Mouse (Mus musculus) heart, embryonic 14.5 days (tissue): ENCODE measurements around the gene Clmn. TPM values are rescaled to one million over a fixed set of nuclear protein-coding genes. Genes with fewer than 3 reads are reported as not detected.

Experiments used
- ATAC-seq: fragments of 200-750 bp; cut with Nextera tagmentation; 2 replicates; pipeline ENCODE4 v1.8.0; 2017; ENCODE audit warnings: low read depth, moderate TSS enrichment; ENCODE audit not compliant: insufficient number of reproducible peaks, insufficient read depth, low FRiP score
- H3K27ac ChIP-seq, 2 experiments: fragments of 200-500 bp in 1 of 2; fragments of 300-500 bp in 1 of 2; sonication (generic) in 1 of 2; replicated peaks in 1 of 2; 2 replicates each; pipeline ENCODE4 v1.5.1; 2012 to 2014; ENCODE audit warnings: low read depth in 2 of 2, low read length in 2 of 2, control low read depth in 1 of 2, mild to moderate bottlenecking in 1 of 2, mixed read lengths in 1 of 2; ENCODE audit not compliant: control insufficient read depth in 1 of 2, insufficient read depth in 1 of 2
- H3K27me3 ChIP-seq: fragments of 300-500 bp; sonication (generic); 2 replicates; pipeline ENCODE4 v1.6.1; 2014; ENCODE audit warnings: mild to moderate bottlenecking, low read length, control low read depth; ENCODE audit not compliant: control insufficient read depth, insufficient read depth
- H3K36me3 ChIP-seq: fragments of 300-500 bp; sonication (generic); 2 replicates; pipeline ENCODE4 v1.6.1; 2014; ENCODE audit warnings: mild to moderate bottlenecking, control low read depth, low read length, mixed read lengths; ENCODE audit not compliant: control insufficient read depth, insufficient read depth
- H3K4me1 ChIP-seq, 2 experiments: fragments of 200-500 bp in 1 of 2; fragments of 300-500 bp in 1 of 2; sonication (generic) in 1 of 2; 2 replicates each; pipeline ENCODE4 v1.6.1; 2012 to 2014; ENCODE audit warnings: low read length in 2 of 2, control low read depth in 1 of 2, mixed read lengths in 1 of 2; ENCODE audit not compliant: control insufficient read depth in 2 of 2, insufficient read depth in 2 of 2
- H3K4me2 ChIP-seq: fragments of 300-500 bp; sonication (generic); 2 replicates; pipeline ENCODE4 v1.6.1; 2014; ENCODE audit warnings: mild to moderate bottlenecking, low read length
- H3K4me3 ChIP-seq, 2 experiments: fragments of 200-500 bp in 1 of 2; fragments of 300-500 bp in 1 of 2; sonication (generic) in 1 of 2; 2 replicates each; pipeline ENCODE4 v1.5.1; 2012 to 2014; ENCODE audit warnings: low read length in 2 of 2, mild to moderate bottlenecking in 2 of 2, control low read depth in 1 of 2, low read depth in 1 of 2, moderate library complexity in 1 of 2; ENCODE audit not compliant: control insufficient read depth in 1 of 2, insufficient read depth in 1 of 2
- H3K9ac ChIP-seq: fragments of 300-500 bp; sonication (generic); 2 replicates; pipeline ENCODE4 v1.6.1; 2014; ENCODE audit warnings: mild to moderate bottlenecking, low read length
- H3K9me3 ChIP-seq: fragments of 300-500 bp; sonication (generic); 2 replicates; pipeline ENCODE4 v1.6.1; 2016; ENCODE audit warnings: low read length, control low read depth; ENCODE audit not compliant: control insufficient read depth
- WGBS: fragments of 180-500 bp; shearing (Covaris S2); extraction: QIAGEN DNeasy Blood & Tissue Kit; methylation state at CpG from one replicate; pipeline ENCODE4 v1.1.7; 2014; 5-methylcytosine and 5-hydroxymethylcytosine counted together
- polyA plus RNA-seq: library from polyadenylated mRNA; unstranded; fragments of >200 nt; fragmentation: Nextera tagmentation; extraction: Ambion mirVana; gene quantifications from 2 replicates; pipeline ENCODE4 v1.2.1, GENCODE M21; 2014

Gene Clmn
- polyA plus RNA-seq, 1 experiment from 2014 or later: 0.49 TPM

DNA sequence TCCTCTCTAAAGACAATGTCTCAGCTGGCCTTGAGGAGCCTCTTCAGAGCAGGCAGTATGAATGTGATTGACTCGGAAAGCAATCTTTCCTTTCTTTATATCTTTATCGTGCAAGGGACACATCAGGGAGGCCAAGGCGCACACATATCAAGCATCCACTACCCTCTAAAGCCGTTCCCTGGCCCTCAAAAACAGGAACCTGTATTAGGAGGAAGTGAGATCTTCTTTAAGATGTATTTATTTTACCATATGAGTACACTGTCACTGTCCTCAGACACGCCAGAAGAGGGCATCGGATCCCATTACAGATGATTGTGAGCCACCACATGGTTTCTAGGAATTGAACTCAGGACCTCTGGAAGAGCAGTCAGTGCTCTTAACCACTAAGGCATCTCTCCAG is 122.6 kb downstream of the Clmn start:
- Histone ChIP-seq H3K27me3 (no peaks in the 10 kb centered on the region), H3K4me3 (no peak overlapping the region), H3K9ac (no peak overlapping the region), H3K9me3 (no peaks in the 10 kb centered on the region), H3K27ac (no peak overlapping the region), H3K4me1 (peaks cover 8 to 45% of the 10 kb centered on the region in 2 experiments), H3K4me2 (no peak overlapping the region), H3K36me3 (peaks cover 10% of the 10 kb centered on the region)
- WGBS: 76% methylated on average over 6 of the region's 6 CpGs
- no peak for ATAC-seq

DNA sequence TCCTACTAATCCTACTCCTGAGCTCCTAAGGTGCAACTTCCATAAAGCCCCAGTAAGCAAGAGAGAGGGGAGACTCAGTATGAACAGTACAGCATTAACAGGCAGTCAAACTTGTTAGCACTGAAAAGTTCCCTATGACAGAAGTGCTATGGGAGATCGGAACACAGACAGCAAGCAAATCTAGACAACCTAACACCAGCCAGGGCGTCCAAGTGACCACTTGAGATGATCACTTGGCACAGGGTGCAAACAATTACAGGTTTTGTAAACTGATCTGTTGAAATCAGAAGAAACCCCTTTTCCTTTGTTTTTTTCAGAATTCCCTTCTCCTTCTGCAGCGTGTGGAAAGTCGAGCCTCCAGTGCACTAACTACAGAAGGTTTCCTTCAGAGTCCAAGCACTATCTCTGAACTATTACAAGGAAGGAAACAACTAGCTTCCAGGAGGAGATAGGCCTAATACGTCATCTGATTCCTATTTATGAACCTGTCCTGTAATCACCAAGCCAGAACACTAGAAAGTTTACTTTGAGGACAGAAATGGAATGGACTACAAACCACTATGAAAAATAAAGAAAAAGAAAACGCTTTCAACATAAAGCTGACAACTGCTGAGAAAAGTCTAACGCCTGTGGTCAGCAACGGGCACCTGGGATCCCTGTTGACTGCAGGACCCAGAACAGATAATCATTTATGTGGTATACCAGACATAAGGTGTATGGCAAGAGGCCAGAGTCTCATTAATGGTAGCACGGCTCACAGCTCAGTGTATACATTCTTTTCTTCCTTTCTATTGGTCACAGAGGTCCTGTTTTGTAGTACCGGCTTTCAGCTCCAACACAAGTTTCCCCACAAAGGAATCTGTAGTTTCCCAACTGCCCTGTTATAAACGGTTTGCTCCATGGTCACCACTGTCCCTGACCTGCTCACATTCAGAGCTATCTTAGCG is 123.8 kb downstream of the Clmn start:
- no peak overlapping the region for H3K4me3 ChIP-seq
- H3K36me3 ChIP-seq: peaks cover 11% of the 10 kb centered on the region
- peaks cover 7 to 37% of the 10 kb centered on the region in 2 experiments for H3K4me1 ChIP-seq
- ATAC-seq: no peak
- H3K9me3 ChIP-seq: no peaks in the 10 kb centered on the region
- H3K27ac ChIP-seq: peak overlapping the region; percentile 47 to 62
- 35% methylated on average over 12 of the region's 12 CpGs for WGBS
- H3K9ac ChIP-seq: no peak overlapping the region
- H3K4me2 ChIP-seq: peak overlapping the region; percentile 11
- no peaks in the 10 kb centered on the region for H3K27me3 ChIP-seq

DNA sequence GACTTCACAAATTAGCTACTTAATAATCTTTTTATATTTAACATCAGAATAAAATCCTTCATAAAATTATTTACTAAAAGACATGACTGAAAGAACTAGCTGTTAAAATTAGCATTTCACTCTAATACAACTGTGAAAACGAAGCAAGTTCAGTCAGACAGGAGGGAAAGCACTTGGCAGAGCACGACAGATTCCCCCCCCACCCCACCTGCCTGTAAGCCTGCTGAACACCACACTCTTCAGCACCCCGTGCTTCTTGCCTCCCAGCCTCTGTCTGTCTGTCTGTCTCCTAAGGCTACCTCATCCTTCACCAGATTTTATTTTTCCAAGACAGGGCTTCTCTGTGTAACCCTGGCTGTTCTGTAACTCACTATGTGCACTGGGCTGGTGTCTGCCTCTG is 125.9 kb downstream of the Clmn start:
- Histone ChIP-seq H3K9ac (no peak overlapping the region), H3K36me3 (peaks cover 14% of the 10 kb centered on the region), H3K9me3 (no peaks in the 10 kb centered on the region), H3K27ac (no peak overlapping the region), H3K27me3 (no peaks in the 10 kb centered on the region), H3K4me2 (no peak overlapping the region), H3K4me1 (peaks cover 10 to 48% of the 10 kb centered on the region in 2 experiments), H3K4me3 (no peak overlapping the region)
- 41% methylated on average over 3 of the region's 3 CpGs for WGBS
- ATAC-seq: no peak

DNA sequence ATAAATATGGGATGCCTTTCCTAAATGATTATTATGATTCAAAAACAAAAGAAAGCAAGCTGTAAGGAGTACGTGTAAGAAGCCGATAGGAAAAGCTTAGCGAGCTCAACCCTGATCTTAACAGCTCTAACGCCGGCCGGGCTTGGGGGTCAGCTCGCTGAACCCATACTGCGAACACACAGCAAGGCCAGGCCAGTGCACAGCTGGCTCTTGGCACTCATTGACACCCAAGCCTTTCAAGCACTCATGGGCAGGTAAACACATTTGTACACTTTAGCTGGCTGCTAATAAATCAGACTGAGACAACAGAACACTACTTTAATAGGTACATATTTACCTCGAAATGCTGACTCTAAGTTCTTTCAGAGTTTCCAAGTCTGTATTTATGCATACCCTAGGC is 126.4 kb downstream of the Clmn start:
- Histone ChIP-seq H3K36me3 (peaks cover 14% of the 10 kb centered on the region), H3K4me3 (no peak overlapping the region), H3K27ac (no peak overlapping the region), H3K27me3 (no peaks in the 10 kb centered on the region), H3K9ac (no peak overlapping the region), H3K4me1 (peaks cover 10 to 46% of the 10 kb centered on the region in 2 experiments), H3K9me3 (no peaks in the 10 kb centered on the region), H3K4me2 (no peak overlapping the region)
- WGBS: 91% methylated on average over 9 of the region's 9 CpGs
- no peak for ATAC-seq

DNA sequence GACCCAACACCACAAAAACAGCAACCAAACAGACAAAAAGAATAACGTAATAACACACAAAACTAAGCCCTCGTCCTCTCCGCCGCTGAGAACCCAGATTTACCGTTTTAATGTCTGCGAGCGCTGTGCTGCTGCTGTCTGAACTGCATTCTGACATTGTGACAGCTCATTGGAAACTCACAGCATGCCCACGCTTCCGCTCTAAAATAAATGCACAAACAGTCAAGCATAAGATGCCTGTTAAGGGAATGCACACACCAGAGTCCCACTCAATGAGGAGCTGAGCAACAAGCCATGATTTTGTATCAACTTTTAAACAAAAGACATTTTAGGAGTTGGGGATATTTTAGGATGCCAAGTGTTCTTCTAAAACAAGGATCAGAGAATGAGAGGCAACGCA is 127.2 kb downstream of the Clmn start:
- Histone ChIP-seq H3K4me3 (no peak overlapping the region), H3K4me1 (peaks cover 8 to 45% of the 10 kb centered on the region in 2 experiments), H3K27me3 (no peaks in the 10 kb centered on the region), H3K9me3 (no peaks in the 10 kb centered on the region), H3K27ac (no peak overlapping the region), H3K4me2 (no peak overlapping the region), H3K9ac (no peak overlapping the region), H3K36me3 (peaks cover 18% of the 10 kb centered on the region)
- 92% methylated on average over 10 of the region's 10 CpGs for WGBS
- no peak for ATAC-seq

DNA sequence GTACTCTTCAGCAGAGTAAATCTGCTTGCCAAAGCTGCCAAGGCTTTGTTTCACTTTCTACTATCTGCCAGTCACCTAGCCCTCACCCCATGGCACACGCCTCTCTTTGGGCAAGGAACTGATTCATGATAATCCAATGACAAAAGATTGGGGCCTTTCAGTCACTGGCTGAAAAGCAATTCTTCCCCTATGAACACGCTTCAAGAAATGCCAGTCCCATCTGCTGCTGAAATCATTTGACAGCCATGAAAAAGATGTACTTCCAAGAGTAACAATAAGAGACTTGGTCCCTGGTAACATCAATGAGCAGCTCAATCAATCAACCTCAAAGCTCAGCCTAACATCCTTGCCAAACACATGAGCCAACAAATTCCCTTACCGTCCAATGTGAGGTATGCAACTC is 128.9 kb downstream of the Clmn start:
- Histone ChIP-seq H3K4me2 (no peak overlapping the region), H3K9ac (no peak overlapping the region), H3K4me1 (peaks cover 6 to 32% of the 10 kb centered on the region in 2 experiments; a peak in 3 of 4 replicates), H3K9me3 (no peaks in the 10 kb centered on the region), H3K27ac (no peak overlapping the region), H3K27me3 (no peaks in the 10 kb centered on the region), H3K4me3 (no peak overlapping the region), H3K36me3 (peaks cover 33% of the 10 kb centered on the region)
- ATAC-seq: no peak
- WGBS: 80% methylated on average over 3 of the region's 3 CpGs

DNA sequence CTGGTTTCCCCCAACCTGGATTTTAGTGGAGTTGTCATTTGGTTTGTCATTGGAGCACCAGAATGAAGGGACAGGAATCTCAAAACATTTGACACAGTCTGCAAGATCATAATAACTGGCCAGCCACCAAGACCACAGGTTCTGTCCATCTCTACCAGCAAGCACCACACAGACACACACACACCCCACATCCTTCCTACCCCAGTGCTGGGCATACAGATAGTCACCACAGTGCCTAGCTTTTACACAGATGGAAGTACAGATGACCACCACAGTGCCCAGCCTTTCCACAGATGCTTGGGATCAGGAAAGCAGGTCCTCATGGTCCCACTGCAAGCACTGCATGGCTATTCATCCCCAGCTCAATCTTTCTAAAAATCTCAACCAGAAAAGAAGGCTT is 131.7 kb downstream of the Clmn start:
- Histone ChIP-seq H3K4me3 (no peak overlapping the region), H3K36me3 (peaks cover 60% of the 10 kb centered on the region), H3K4me2 (no peak overlapping the region), H3K27ac (no peak overlapping the region), H3K27me3 (no peaks in the 10 kb centered on the region), H3K9me3 (no peaks in the 10 kb centered on the region), H3K4me1 (peaks cover 3 to 22% of the 10 kb centered on the region in 2 experiments; a peak in 2 of 4 replicates), H3K9ac (no peak overlapping the region)
- ATAC-seq: no peak
